Mouse (Mus musculus): ENCODE results near the gene Asxl2.
"Not testable (repeated sequence)": the region's sequence is repeated elsewhere in the genome, so short reads cannot be mapped to it uniquely, and the experiment has no call there.

The Asxl2 gene

DNA sequence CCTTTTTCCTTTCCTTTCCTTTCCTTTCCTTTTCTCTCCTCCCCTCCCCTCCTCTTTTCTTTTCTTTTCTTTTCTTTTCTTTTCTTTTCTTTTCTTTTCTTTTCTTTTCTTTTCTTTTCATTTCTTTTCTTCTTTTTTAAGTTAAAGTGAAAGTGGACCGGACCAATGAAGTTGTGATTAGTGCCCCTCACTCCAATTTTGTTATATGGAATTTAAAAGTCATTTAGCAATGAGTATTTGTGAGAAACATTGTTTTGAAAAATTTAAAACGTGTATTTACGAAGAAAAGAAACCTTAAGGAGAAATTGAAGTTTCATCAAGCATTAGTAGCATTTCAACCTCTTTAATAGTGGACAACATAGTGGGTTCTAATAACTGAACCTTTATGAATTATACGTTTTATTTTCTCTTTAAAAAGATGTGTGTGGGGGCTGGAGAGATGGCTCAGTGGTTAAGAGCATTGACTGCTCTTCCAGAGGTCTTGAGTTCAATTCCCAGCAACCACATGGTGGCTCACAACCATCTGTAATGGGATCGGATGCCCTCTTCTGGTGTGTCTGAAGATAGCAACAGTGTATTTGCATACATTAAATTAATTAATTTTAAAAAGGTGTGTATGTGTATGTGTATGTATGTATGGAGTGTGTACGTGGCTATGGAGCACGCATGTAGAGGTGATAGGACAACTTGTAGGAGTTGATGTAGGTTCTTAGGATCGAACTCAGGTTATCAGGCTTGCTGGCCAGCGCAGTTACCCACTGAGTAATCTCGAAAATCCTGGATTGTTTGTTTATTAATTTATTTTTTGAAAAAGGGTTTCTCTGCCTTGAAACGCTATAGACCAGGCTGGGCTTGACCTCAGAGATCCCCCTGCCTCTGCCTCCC is 1.5 kb downstream of the Asxl2 start:
- DNase-seq = peak in 1 of 2 experiments; percentile 7

DNA sequence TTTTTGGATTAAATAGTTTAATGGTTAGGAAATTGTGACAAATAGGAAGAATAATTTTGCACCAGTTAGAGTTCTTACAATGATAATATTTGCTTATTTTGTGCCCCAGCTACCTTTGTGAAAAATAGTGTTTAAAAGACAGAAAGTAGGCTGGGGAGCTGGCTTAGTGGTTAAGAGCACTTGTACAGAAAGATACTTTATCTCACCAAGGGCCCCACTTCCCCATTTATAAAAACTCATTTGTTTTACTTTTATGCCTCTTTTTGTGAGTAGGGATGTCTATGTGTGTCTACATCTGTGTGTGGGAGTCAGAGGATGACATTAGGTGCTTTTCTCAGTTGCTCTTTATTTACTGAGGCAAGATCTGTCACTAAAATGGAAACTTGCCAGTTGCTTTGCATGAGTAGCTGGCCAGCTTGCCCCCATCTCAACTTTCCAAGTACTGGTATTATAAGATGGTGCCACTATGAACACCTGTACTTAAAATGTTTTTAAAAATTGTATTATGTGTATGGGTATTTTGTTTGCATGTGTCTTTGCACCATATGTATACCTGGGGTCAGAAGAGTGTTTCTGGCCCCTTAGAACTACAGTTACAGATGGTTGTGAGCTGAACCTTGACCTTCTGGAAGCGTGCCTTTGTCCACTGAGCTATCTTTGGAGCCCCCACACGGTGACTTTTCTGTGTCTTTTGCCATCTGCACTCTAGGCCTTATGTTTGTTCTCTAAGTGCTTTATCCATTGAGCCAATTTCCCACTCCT is 3.2 kb downstream of the Asxl2 start:
- peak; percentile 53 to 66 for DNase-seq

DNA sequence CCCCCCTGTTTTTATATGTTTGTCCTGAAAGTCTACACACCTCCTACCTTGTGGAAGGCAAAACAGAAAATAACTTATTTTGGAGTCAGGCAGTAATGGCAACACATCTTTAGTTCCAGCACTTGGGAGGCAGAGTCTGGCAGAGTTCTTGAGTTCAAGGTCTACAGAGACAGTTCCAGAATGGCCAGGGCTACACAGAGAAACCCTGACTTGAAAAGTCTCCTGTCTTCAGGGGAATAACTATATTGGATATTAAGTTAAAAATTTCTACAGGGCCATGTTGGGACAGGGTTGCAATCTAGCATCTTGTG is 3.7 kb downstream of the Asxl2 start:
- no peak for DNase-seq

DNA sequence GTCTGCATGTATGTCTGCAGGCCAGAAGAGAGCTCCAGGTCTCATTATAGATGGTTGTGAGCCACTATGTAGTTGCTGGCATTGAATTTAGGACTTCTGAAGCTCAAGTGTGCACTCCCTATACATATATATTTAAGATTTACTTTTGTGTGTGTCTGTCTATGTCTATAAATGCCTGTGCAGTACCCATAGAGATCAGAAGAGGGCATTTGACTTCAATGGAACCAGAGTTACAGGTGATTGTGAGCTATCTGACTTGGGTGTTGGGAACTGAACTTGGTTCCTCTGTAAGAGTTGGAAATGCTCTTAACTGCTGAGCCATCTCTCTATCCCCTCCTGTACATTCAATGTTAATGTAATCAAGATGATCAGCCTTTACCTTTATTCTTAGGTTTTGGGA is 4.3 kb downstream of the Asxl2 start:
- no peak for DNase-seq

DNA sequence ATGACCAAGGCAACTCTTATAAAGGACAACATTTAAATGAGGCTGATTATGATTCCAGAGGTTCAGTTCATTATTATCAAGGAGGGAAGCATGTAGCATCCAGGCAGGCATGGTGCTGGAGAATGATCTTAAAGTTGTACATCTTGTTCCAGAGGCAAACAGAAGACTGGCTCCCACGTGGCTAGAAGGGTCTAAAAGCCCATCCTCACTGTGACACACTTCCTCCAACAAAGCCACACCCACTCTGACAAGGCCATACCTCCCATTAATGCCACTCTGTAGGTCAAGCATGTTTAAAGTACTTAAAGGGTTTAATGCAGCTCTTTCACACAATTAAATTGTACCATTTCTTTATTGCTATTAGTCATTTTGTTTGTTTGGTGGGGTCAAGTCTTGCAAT is 7.1 kb downstream of the Asxl2 start:
- DNase-seq = no peak

GRCm38 (mm10) chr12:3436446-3436845 is 9.8 kb downstream of the Asxl2 start:
- no peak for DNase-seq

DNA sequence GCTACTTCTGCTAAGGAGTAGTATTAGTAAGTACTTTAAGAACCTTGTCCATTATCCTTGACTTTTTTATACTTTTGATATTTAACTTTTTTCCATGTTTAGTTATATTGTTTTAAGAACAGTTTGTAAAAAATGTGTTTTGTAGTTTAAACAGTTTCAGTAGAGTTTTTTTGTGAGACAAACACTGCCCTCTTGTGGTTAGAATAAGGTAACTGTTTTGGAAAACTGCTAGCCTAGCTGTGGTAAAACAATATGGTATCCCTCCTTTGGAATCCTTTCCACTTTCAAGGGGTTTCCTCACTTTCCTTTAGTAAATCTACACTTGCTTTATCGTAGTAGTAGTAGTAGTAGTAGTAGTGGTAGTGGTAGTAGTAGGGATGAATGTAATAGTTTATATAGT is 11.2 kb downstream of the Asxl2 start:
- DNase-seq = no peak

- DNase-seq = no peak
Observed at GRCm38 (mm10) chr12:3440916-3441315, 14.3 kb downstream of the Asxl2 start.

- DNase-seq = no peak
Observed at GRCm38 (mm10) chr12:3441361-3441760, 14.7 kb downstream of the Asxl2 start.

- no peak for DNase-seq
Observed at GRCm38 (mm10) chr12:3453554-3453953, 26.9 kb downstream of the Asxl2 start.

GRCm38 (mm10) chr12:3463087-3463486 is 36.4 kb downstream of the Asxl2 start:
- no peak for DNase-seq

GRCm38 (mm10) chr12:3499662-3500061 is 73.0 kb downstream of the Asxl2 start:
- no peak for DNase-seq

DNA sequence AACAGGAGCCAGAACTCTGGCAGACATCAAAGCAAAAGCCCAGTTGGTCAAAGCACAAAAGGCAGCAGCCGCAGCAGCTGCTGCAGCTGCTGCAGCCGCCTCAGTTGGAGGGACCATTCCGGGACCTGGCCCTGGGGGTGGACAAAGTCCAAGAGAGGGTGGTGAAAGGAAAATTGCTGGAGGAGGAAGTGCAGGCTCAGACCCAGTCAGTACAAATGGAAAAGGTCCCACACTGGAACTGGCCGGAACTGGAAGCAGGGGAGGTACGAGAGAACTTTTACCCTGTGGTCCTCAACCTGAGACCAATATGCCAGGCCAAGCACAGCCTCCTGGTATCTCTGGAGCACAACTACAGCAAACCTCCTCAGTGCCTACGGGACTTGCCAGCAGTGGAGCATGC is 73.4 kb downstream of the Asxl2 start:
- DNase-seq = no peak

DNA sequence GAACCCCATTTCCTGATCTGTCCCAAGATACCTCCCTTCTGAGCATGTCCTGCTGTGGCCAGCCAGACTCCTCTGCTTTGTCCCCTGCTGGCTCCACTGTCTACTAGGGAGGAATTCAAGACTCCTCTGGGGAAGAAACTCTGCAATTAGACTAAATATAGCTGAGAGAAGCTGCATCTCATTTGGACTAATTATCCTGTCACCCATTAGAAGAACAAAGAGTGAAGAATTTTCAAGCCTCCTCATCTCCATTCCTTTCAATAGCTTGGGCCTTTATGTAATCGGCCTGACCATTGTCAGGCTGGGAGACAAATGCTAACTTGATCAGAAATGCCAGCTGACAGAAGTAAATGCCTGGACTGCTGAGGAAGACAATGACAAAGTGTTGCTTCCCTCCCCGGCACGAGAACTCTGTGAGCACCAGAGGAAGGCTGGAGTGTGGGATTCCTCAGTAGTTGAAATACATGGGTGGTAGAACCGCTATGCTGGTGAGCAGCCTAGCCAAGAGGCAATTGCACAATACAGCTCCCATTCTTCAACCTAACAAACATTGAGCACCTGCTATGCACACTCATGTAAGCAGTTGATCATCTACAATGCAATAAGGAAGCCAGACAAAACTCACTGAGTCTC is 92.1 kb downstream of the Asxl2 start:
- DNase-seq = no peak

DNA sequence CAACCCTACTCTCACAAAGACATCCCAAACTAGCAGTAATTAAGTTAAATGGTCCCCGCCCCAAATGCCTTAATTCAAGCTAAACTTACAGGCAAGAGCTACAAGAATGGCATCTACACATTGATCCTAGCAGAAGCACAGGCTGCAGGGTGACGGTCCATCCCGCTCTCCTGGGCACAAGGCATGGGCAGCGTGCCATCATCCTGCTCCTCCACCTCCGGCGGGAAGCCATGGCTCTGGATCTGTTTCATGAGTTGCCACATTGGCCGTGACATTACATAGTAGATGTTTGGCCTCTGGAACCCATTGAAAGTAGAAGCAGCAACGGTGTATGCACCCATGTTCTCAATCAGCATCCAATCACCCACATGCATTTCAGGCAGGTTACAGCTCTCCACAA is 95.1 kb downstream of the Asxl2 start:
- DNase-seq = peak; percentile 25 to 62

- no peak for DNase-seq
Observed at GRCm38 (mm10) chr12:3525536-3525935, 98.9 kb downstream of the Asxl2 start.

DNA sequence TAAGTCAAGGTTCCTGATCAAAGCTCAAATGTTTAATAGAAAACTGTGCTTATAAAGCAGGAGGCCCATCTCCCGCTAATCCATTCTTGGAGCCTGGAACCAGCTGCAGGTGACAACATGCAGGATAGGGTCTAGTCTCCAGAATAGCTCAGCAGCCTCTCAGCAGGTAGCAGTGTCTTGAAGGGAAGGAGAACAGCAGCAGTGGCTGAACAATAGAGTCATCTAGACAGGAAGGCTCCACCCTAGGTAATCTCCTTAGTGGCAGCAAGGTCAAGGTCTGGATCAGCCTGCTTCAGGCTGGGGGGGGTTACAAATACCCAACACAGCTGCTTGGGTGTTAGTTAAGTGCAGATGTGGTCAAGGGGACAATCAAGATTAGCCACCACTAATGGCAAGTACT is 108.8 kb downstream of the Asxl2 start:
- DNase-seq = not testable (repeated sequence)

DNA sequence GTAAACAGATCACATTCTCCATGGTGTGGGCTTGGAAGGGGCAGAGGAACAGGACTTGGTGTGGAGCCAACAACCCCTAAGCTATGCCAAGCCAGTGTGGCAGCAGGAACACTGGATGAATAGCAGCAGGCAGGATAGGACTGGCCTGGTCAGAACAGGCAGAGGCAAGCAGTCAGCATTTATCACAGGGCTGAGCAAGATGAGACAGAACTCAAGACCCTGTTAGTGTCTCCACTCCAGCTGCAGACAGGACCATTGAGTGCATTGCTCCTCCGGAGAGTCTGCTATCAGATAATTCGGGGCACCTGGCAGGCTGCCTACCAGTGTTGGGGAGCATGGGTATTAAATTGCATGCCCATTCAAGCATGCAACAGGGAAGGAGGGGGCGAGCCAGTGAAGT is 111.0 kb downstream of the Asxl2 start:
- peak; percentile 76 to 82 for DNase-seq

GRCm38 (mm10) chr12:3538036-3538435 is 111.4 kb downstream of the Asxl2 start:
- no peak for DNase-seq

GRCm38 (mm10) chr12:3539605-3540004 is 112.9 kb downstream of the Asxl2 start:
- DNase-seq = no peak

DNA sequence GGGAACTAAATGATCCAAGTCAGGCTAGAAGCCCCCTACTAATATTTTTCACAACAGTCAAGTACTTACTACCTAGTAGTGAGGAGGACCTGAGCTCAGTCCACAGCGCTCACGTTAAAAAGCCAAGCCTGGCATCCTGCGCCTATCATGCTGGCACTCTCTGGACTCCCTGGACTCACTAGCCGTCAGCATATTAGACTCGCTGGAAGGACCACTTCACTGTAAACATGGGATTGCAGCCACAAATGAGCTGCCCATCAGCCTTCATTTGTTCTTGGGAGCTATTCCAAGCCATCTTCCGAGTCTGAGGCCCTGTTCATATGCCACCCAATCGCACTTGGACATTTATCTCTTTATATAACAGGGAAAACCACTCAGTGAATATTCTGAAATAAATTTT is 114.2 kb downstream of the Asxl2 start:
- DNase-seq = no peak

DNA sequence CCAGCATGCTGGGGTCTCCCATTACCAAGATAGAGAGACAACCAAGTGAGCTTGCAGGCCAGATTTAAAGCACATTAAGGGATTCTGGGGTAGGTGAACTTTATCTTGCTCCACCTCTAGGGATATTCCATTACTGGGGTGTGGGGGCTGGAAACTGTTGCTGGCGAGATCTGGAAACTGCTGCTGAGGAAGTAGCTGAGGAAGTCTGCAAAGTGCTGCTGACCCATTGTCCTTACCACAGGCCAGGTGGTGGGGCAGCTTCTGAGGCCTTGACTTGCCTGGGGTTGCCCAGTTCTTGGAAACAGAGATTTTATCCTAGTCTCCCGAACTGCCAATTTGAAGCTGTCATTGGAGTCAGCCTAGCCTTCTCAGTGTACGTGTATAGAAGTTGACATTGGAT is 118.8 kb downstream of the Asxl2 start:
- no peak for DNase-seq

DNA sequence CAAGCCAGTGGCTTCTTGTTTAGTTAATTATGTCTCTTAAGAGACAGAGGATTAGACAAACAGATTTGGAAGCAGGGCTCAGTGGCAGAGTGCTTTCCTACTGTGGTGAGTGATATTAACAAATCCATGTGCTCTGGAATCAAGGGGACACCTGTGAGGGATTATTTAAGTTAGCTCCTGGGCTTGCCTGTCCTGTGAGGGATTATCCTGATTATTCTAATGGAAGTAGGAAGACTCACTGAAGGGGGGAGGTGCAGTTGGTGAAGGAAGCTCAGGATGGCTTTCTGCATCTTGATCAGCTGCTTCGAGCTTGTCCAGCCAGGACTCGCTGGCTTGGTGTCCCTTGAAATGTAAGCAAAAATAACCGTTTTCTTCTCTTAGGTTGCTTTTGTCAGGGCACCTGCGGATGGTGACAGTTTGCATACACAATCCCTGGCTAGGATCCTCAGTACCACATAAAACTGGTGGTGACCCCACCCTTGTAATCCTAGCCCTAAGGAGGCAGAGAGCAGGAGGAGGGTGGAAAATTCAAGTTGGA is 119.5 kb downstream of the Asxl2 start:
- DNase-seq = no peak

- no peak for DNase-seq
Observed at GRCm38 (mm10) chr12:3546781-3547180, 120.1 kb downstream of the Asxl2 start.

Data from cerebellum, postnatal 10 days (tissue).